Mouse (Mus musculus) liver, embryonic 12.5 days (tissue): ENCODE results near the gene Pacs1. TPM values are rescaled to one million over a fixed set of nuclear protein-coding genes. Genes with fewer than 3 reads are reported as not detected.
"Not testable (repeated sequence)": the region's sequence is repeated elsewhere in the genome, so short reads cannot be mapped to it uniquely, and the experiment has no call there.

Experiments used
- ATAC-seq: fragments of 200-750 bp; cut with Nextera tagmentation; 2 replicates; pipeline ENCODE4 v1.8.0; 2017; ENCODE audit warnings: moderate number of reproducible peaks, mild to moderate bottlenecking, moderate library complexity
- H3K27ac ChIP-seq: fragments of 300-500 bp; sonication (generic); 2 replicates; pipeline ENCODE4 v1.5.1; 2016; ENCODE audit warnings: mild to moderate bottlenecking
- H3K27me3 ChIP-seq: fragments of 300-500 bp; sonication (generic); replicated peaks from 2 replicates; pipeline ENCODE4 v1.6.1; 2016; ENCODE audit warnings: mild to moderate bottlenecking, moderate library complexity
- H3K36me3 ChIP-seq: fragments of 300-500 bp; sonication (generic); 2 replicates; pipeline ENCODE4 v1.6.1; 2016; ENCODE audit warnings: mild to moderate bottlenecking, moderate library complexity
- H3K4me1 ChIP-seq: fragments of 300-500 bp; sonication (generic); 2 replicates; pipeline ENCODE4 v1.6.1; 2016
- H3K4me2 ChIP-seq: fragments of 300-500 bp; sonication (generic); 2 replicates; pipeline ENCODE4 v1.6.1; 2016; ENCODE audit warnings: mild to moderate bottlenecking, moderate library complexity
- H3K4me3 ChIP-seq: fragments of 300-500 bp; sonication (generic); 2 replicates; pipeline ENCODE4 v1.5.1; 2016; ENCODE audit warnings: mild to moderate bottlenecking, moderate library complexity
- H3K9ac ChIP-seq: fragments of 300-500 bp; sonication (generic); 2 replicates; pipeline ENCODE4 v1.6.1; 2016; ENCODE audit warnings: mild to moderate bottlenecking, moderate library complexity
- H3K9me3 ChIP-seq: fragments of 300-500 bp; sonication (generic); replicated peaks from 2 replicates; pipeline ENCODE4 v1.6.1; 2016; ENCODE audit warnings: mild to moderate bottlenecking, moderate library complexity
- WGBS: fragments of 180-500 bp; shearing (Covaris S2); methylation state at CpG from one replicate; pipeline ENCODE4 v1.1.7; 2016; ENCODE audit not compliant: insufficient replicate concordance; 5-methylcytosine and 5-hydroxymethylcytosine counted together
- polyA plus RNA-seq: library from polyadenylated mRNA; unstranded; fragments of >200 nt; fragmentation: Nextera tagmentation; extraction: Ambion mirVana; gene quantifications from 2 replicates; pipeline ENCODE4 v1.2.1, GENCODE M21; 2016

Pacs1 gene
- polyA plus RNA-seq, 1 experiment from 2014 or later: 17.2 TPM

- H3K27ac ChIP-seq: peak overlapping the region; percentile 81
- no peak overlapping the region for H3K4me3 ChIP-seq
- 0 out of 2 replicates have a peak overlapping the region, but pooled peaks have one; percentile 1 for H3K9ac ChIP-seq
- no peaks in the 10 kb centered on the region for H3K27me3 ChIP-seq
- peak; percentile 82 for ATAC-seq
- H3K36me3 ChIP-seq: 0 out of 2 replicates have a peak, but pooled peaks cover 2% of the 10 kb centered on the region
- peak overlapping the region; percentile 100 for H3K4me2 ChIP-seq
- no peaks in the 10 kb centered on the region for H3K9me3 ChIP-seq
- 66% methylated on average over 5 of the region's 5 CpGs for WGBS
- H3K4me1 ChIP-seq: peaks cover 78% of the 10 kb centered on the region
Measured at GRCm38 (mm10) chr19:5267015-5267414, 5.9 kb downstream of the Pacs1 start.

- Histone ChIP-seq H3K4me3 (no peak overlapping the region), H3K27me3 (no peaks in the 10 kb centered on the region), H3K27ac (0 out of 2 replicates have a peak overlapping the region, but pooled peaks have one; percentile 10), H3K4me1 (peaks cover 15% of the 10 kb centered on the region; the same call in 1 of the 2 replicates), H3K36me3 (peaks cover 7% of the 10 kb centered on the region; the same call in 1 of the 2 replicates), H3K9ac (no peak overlapping the region), H3K4me2 (no peak overlapping the region), H3K9me3 (no peaks in the 10 kb centered on the region)
- ATAC-seq: no peak
- WGBS: 17% methylated on average over 3 of the region's 3 CpGs
Measured at GRCm38 (mm10) chr19:5257140-5257539, 15.8 kb downstream of the Pacs1 start.

- H3K27ac ChIP-seq, H3K4me3 ChIP-seq, H3K36me3 ChIP-seq, H3K4me2 ChIP-seq, ATAC-seq, H3K4me1 ChIP-seq, H3K9ac ChIP-seq, H3K9me3 ChIP-seq, H3K27me3 ChIP-seq: not testable (repeated sequence)
- 80% methylated on average over 1 of the region's 1 CpGs for WGBS
Measured at GRCm38 (mm10) chr19:5236981-5237380, 35.9 kb downstream of the Pacs1 start.

- H3K27me3 ChIP-seq: no peaks in the 10 kb centered on the region
- ATAC-seq: no peak
- no peak overlapping the region for H3K4me3 ChIP-seq
Measured at GRCm38 (mm10) chr19:5232696-5233095, 40.2 kb downstream of the Pacs1 start.

GRCm38 (mm10) chr19:5230110-5230509, 42.8 kb downstream of the Pacs1 start:
- H3K4me2 ChIP-seq: no peak overlapping the region

More at GRCm38 (mm10) chr19:5232696-5233095, 40.2 kb downstream of the Pacs1 start:
- no peaks in the 10 kb centered on the region for H3K36me3 ChIP-seq
- H3K4me1 ChIP-seq: no peaks in the 10 kb centered on the region
- H3K4me2 ChIP-seq: no peak overlapping the region
- 73% methylated on average over 4 of the region's 4 CpGs for WGBS
- no peaks in the 10 kb centered on the region for H3K9me3 ChIP-seq
- no peak overlapping the region for H3K9ac ChIP-seq
- H3K27ac ChIP-seq: no peak overlapping the region

GRCm38 (mm10) chr19:5224624-5225023, 48.3 kb downstream of the Pacs1 start:
- ATAC-seq: no peak
- Histone ChIP-seq H3K4me2 (no peak overlapping the region), H3K4me3 (no peak overlapping the region), H3K27ac (no peak overlapping the region), H3K9ac (no peak overlapping the region), H3K4me1 (no peaks in the 10 kb centered on the region), H3K27me3 (no peaks in the 10 kb centered on the region), H3K36me3 (no peaks in the 10 kb centered on the region), H3K9me3 (no peaks in the 10 kb centered on the region)
- 78% methylated on average over 2 of the region's 2 CpGs for WGBS

More at GRCm38 (mm10) chr19:5230110-5230509, 42.8 kb downstream of the Pacs1 start:
- no peaks in the 10 kb centered on the region for H3K36me3 ChIP-seq
- H3K4me1 ChIP-seq: no peaks in the 10 kb centered on the region
- H3K27ac ChIP-seq: no peak overlapping the region
- no peaks in the 10 kb centered on the region for H3K9me3 ChIP-seq
- no peaks in the 10 kb centered on the region for H3K27me3 ChIP-seq
- H3K4me3 ChIP-seq: no peak overlapping the region
- no peak for ATAC-seq
- H3K9ac ChIP-seq: no peak overlapping the region
- 56% methylated on average over 2 of the region's 2 CpGs for WGBS

- Histone ChIP-seq H3K9ac (no peak overlapping the region), H3K36me3 (no peaks in the 10 kb centered on the region), H3K4me2 (no peak overlapping the region), H3K4me3 (no peak overlapping the region), H3K4me1 (no peaks in the 10 kb centered on the region), H3K27me3 (no peaks in the 10 kb centered on the region), H3K9me3 (no peaks in the 10 kb centered on the region), H3K27ac (no peak overlapping the region)
- ATAC-seq: no peak
- 72% methylated on average over 4 of the region's 4 CpGs for WGBS
Measured at GRCm38 (mm10) chr19:5224077-5224476, 48.8 kb downstream of the Pacs1 start.

GRCm38 (mm10) chr19:5221926-5222325, 51.0 kb downstream of the Pacs1 start:
- Histone ChIP-seq H3K9ac (no peak overlapping the region), H3K4me2 (no peak overlapping the region), H3K4me3 (no peak overlapping the region), H3K4me1 (no peaks in the 10 kb centered on the region), H3K9me3 (no peaks in the 10 kb centered on the region), H3K27ac (no peak overlapping the region), H3K27me3 (no peaks in the 10 kb centered on the region), H3K36me3 (no peaks in the 10 kb centered on the region)
- ATAC-seq: no peak
- WGBS: 64% methylated on average over 2 of the region's 2 CpGs

GRCm38 (mm10) chr19:5221219-5221723, 51.6 kb downstream of the Pacs1 start:
- not testable (repeated sequence) for H3K27ac ChIP-seq, H3K9ac ChIP-seq, H3K4me2 ChIP-seq, H3K4me1 ChIP-seq, H3K9me3 ChIP-seq, H3K36me3 ChIP-seq, ATAC-seq, H3K27me3 ChIP-seq, H3K4me3 ChIP-seq
- 40% methylated on average over 2 of the region's 2 CpGs for WGBS

- no peak overlapping the region for H3K4me2 ChIP-seq
- H3K9ac ChIP-seq: no peak overlapping the region
- no peaks in the 10 kb centered on the region for H3K36me3 ChIP-seq
- H3K9me3 ChIP-seq: no peaks in the 10 kb centered on the region
- H3K4me3 ChIP-seq: no peak overlapping the region
- no peaks in the 10 kb centered on the region for H3K4me1 ChIP-seq
- no peaks in the 10 kb centered on the region for H3K27me3 ChIP-seq
- no peak for ATAC-seq
- 77% methylated on average over 3 of the region's 3 CpGs for WGBS
- no peak overlapping the region for H3K27ac ChIP-seq
Measured at GRCm38 (mm10) chr19:5220389-5220788, 52.5 kb downstream of the Pacs1 start.

GRCm38 (mm10) chr19:5201691-5202090, 71.2 kb downstream of the Pacs1 start:
- Histone ChIP-seq H3K4me3 (no peak overlapping the region), H3K27ac (no peak overlapping the region), H3K9ac (no peak overlapping the region), H3K9me3 (no peaks in the 10 kb centered on the region), H3K36me3 (no peaks in the 10 kb centered on the region), H3K27me3 (no peaks in the 10 kb centered on the region), H3K4me2 (no peak overlapping the region), H3K4me1 (peaks cover 15% of the 10 kb centered on the region)
- 75% methylated on average over 2 of the region's 2 CpGs for WGBS
- ATAC-seq: no peak

- not testable (repeated sequence) for H3K27ac ChIP-seq, H3K4me2 ChIP-seq, H3K4me3 ChIP-seq, H3K9ac ChIP-seq, H3K27me3 ChIP-seq, H3K9me3 ChIP-seq, ATAC-seq, H3K36me3 ChIP-seq
- H3K4me1 ChIP-seq: peaks cover 15% of the 10 kb centered on the region
- WGBS: 71% methylated on average over 4 of the region's 4 CpGs
Measured at GRCm38 (mm10) chr19:5200617-5201016, 72.3 kb downstream of the Pacs1 start.

GRCm38 (mm10) chr19:5198553-5198952, 74.4 kb downstream of the Pacs1 start:
- H3K9ac ChIP-seq: no peak overlapping the region
- H3K4me2 ChIP-seq: no peak overlapping the region
- H3K4me3 ChIP-seq: no peak overlapping the region
- no peaks in the 10 kb centered on the region for H3K9me3 ChIP-seq
- H3K36me3 ChIP-seq: no peaks in the 10 kb centered on the region
- peaks cover 15% of the 10 kb centered on the region for H3K4me1 ChIP-seq
- H3K27me3 ChIP-seq: no peaks in the 10 kb centered on the region
- WGBS: 37% methylated on average over 3 of the region's 3 CpGs
- ATAC-seq: no peak
- H3K27ac ChIP-seq: no peak overlapping the region
